Mouse (Mus musculus) adrenal gland (tissue): ENCODE results near the gene Srebf2.
"Not testable (repeated sequence)": the region's sequence is repeated elsewhere in the genome, so short reads cannot be mapped to it uniquely, and the experiment has no call there.

Experiments
- intact Hi-C: fragments of 180-260 bp; cut with DNase I; formaldehyde crosslinking; loops from one replicate; pipeline ENCODE4 v1.15.1; 2025

Srebf2 gene

GRCm38 (mm10) chr15:82221104-82221860, 74.3 kb downstream of the Srebf2 start:
- intact Hi-C loops: no loop called here

- intact Hi-C loops: no loop called here
Measured at GRCm38 (mm10) chr15:82223251-82223650, 76.3 kb downstream of the Srebf2 start.

GRCm38 (mm10) chr15:82223657-82224601, 76.9 kb downstream of the Srebf2 start, which contains the start of gene Tnfrsf13c:
Gene Tnfrsf13c (minus strand): TSS chr15:82224369.
- intact Hi-C loops: no loop called here

GRCm38 (mm10) chr15:82224602-82225215, 77.7 kb downstream of the Srebf2 start:
- intact Hi-C loops: no loop called here

GRCm38 (mm10) chr15:82225769-82226168, 78.8 kb downstream of the Srebf2 start:
- intact Hi-C loops: no loop called here

- intact Hi-C loops: no loop called here
Measured at GRCm38 (mm10) chr15:82229542-82230045, 82.6 kb downstream of the Srebf2 start.

- intact Hi-C loops: no loop called here
Measured at GRCm38 (mm10) chr15:82230098-82230611, 83.2 kb downstream of the Srebf2 start.

GRCm38 (mm10) chr15:82231100-82231499, 84.1 kb downstream of the Srebf2 start:
- intact Hi-C loops: no loop called here

- intact Hi-C loops: no loop called here
Measured at GRCm38 (mm10) chr15:82231591-82232378, 84.8 kb downstream of the Srebf2 start.

GRCm38 (mm10) chr15:82232651-82233050, 85.7 kb downstream of the Srebf2 start:
- intact Hi-C loops: no loop called here

GRCm38 (mm10) chr15:82235661-82236060, 88.7 kb downstream of the Srebf2 start:
- intact Hi-C loops: loop anchor here (1.0 kb wide), 2 partner anchors 97 to 170 kb away; no protein-coding TSS in a partner anchor

GRCm38 (mm10) chr15:82236565-82236964, 89.6 kb downstream of the Srebf2 start:
- intact Hi-C loops: loop anchor here (1.0 kb wide), 2 partner anchors 98 to 171 kb away; no protein-coding TSS in a partner anchor

- intact Hi-C loops: no loop called here
Measured at GRCm38 (mm10) chr15:82243311-82243710, 96.3 kb downstream of the Srebf2 start.

GRCm38 (mm10) chr15:82243742-82244114, 96.7 kb downstream of the Srebf2 start:
- intact Hi-C loops: no loop called here

- intact Hi-C loops: no loop called here
Measured at GRCm38 (mm10) chr15:82244115-82244804, 97.3 kb downstream of the Srebf2 start, which contains the start of gene Cenpm. Gene Cenpm (minus strand): TSS chr15:82244748.

GRCm38 (mm10) chr15:82244805-82245161, 97.8 kb downstream of the Srebf2 start:
- intact Hi-C loops: not testable (repeated sequence)

GRCm38 (mm10) chr15:82247131-82247776, 100.3 kb downstream of the Srebf2 start:
- intact Hi-C loops: no loop called here

GRCm38 (mm10) chr15:82251579-82251978, 104.6 kb downstream of the Srebf2 start:
- intact Hi-C loops: no loop called here

GRCm38 (mm10) chr15:82252097-82252496, 105.1 kb downstream of the Srebf2 start, which contains the start of gene 1500009C09Rik:
Gene 1500009C09Rik (plus strand): TSS chr15:82252397.
- intact Hi-C loops: no loop called here
